Mouse (Mus musculus) liver, embryonic 14.5 days (tissue): ENCODE data around the gene Ntsr2. TPM values are rescaled to one million over a fixed set of nuclear protein-coding genes. Genes with fewer than 3 reads are reported as not detected.
"Not testable (repeated sequence)": the region's sequence is repeated elsewhere in the genome, so short reads cannot be mapped to it uniquely, and the experiment has no call there.

Experiments used
- ATAC-seq: fragments of 200-750 bp; cut with Nextera tagmentation; 2 replicates; pipeline ENCODE4 v1.8.0; 2017; ENCODE audit warnings: moderate number of reproducible peaks, mild to moderate bottlenecking, moderate library complexity; ENCODE audit not compliant: insufficient read depth
- DNase-seq, 3 experiments: peaks; one replicate each; pipeline ENCODE4 v3.0.0-alpha.2; 2012 to 2013; ENCODE audit warnings: low read depth in 3 of 3, low spot score in 3 of 3
- H3K27ac ChIP-seq: fragments of 300-500 bp; sonication (generic); 2 replicates; pipeline ENCODE4 v1.5.1; 2014; ENCODE audit warnings: moderate library complexity, mild to moderate bottlenecking, control low read depth, inconsistent platforms
- H3K27me3 ChIP-seq: fragments of 300-500 bp; sonication (generic); 2 replicates; pipeline ENCODE4 v1.6.1; 2014; ENCODE audit warnings: mild to moderate bottlenecking, low read length, moderate library complexity; ENCODE audit not compliant: control insufficient read depth, insufficient read depth
- H3K36me3 ChIP-seq: fragments of 300-500 bp; sonication (generic); replicated peaks from 2 replicates; pipeline ENCODE4 v1.6.1; 2014; ENCODE audit warnings: low read depth; ENCODE audit not compliant: control insufficient read depth, insufficient read depth
- H3K4me1 ChIP-seq, 2 experiments: fragments of 200-500 bp in 1 of 2; fragments of 300-500 bp in 1 of 2; sonication (generic) in 1 of 2; replicated peaks; 2 replicates each; pipeline ENCODE4 v1.6.1; 2012 to 2014; ENCODE audit warnings: antibody characterized with exemption in 1 of 2, inconsistent platforms in 1 of 2, low read length in 1 of 2; ENCODE audit not compliant: control insufficient read depth in 2 of 2, insufficient read depth in 2 of 2
- H3K4me2 ChIP-seq: fragments of 300-500 bp; sonication (generic); 2 replicates; pipeline ENCODE4 v1.6.1; 2014; ENCODE audit warnings: low read depth, mild to moderate bottlenecking, control low read depth, moderate library complexity
- H3K4me3 ChIP-seq, 2 experiments: fragments of 200-500 bp in 1 of 2; fragments of 300-500 bp in 1 of 2; sonication (generic) in 1 of 2; 2 replicates each; pipeline ENCODE4 v1.5.1; 2012 to 2014; ENCODE audit warnings: low read depth in 2 of 2, low read length in 2 of 2, mild to moderate bottlenecking in 2 of 2, control low read depth in 1 of 2, inconsistent platforms in 1 of 2, moderate library complexity in 1 of 2; ENCODE audit not compliant: insufficient read depth in 1 of 2
- H3K9ac ChIP-seq: fragments of 300-500 bp; sonication (generic); replicated peaks from 2 replicates; pipeline ENCODE4 v1.6.1; 2014; ENCODE audit warnings: mild to moderate bottlenecking, control low read depth, moderate library complexity
- H3K9me3 ChIP-seq: fragments of 300-500 bp; sonication (generic); 2 replicates; pipeline ENCODE4 v1.6.1; 2016; ENCODE audit warnings: low read length, mixed read lengths; ENCODE audit not compliant: control insufficient read depth
- CTCF ChIP-seq: IDR thresholded peaks from 2 replicates; pipeline ENCODE4 v1.5.1; 2016; ENCODE audit warnings: antibody characterized with exemption, low read depth, control low read depth
- EP300 ChIP-seq: IDR thresholded peaks from 2 replicates; pipeline ENCODE4 v1.6.1; 2016; ENCODE audit warnings: antibody characterized with exemption, low read depth
- WGBS: fragments of 180-500 bp; shearing (Covaris S2); extraction: QIAGEN DNeasy Blood & Tissue Kit; methylation state at CpG from one replicate; pipeline ENCODE4 v1.1.7; 2014; ENCODE audit not compliant: insufficient replicate concordance; 5-methylcytosine and 5-hydroxymethylcytosine counted together
- polyA plus RNA-seq, 2 experiments: library from polyadenylated mRNA; depleted of rRNA in 1 of 2; stranded (reverse) in 1 of 2; unstranded in 1 of 2; fragments of >200 nt; fragmentation: Nextera tagmentation in 1 of 2; extraction: Ambion mirVana in 1 of 2; gene quantifications; 2 replicates each; pipeline versions ENCODE4 v1.2.1 to v1.2.3; 2012 to 2014

The Ntsr2 gene
- polyA plus RNA-seq, 2 experiments = not detected

DNA sequence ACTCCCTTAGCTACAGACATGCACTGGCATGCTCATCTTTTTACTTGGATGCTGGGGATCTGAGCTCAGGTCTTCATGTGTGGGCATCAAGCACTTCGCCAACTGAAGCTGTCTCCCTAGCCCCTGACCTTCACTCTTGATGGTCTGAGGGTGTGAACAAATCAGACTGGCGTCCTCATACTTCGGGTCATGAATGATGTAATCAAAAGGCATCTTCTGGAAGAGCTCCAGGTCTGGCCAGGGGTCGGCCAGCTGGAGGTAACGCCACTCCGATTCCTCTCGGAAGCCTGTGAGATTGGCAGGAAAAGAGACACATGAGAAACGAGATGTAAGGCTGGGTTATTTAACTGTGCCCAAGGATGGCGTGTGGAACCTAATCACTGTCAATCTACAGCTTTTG, 37.4 kb downstream of the Ntsr2 start:
- H3K4me2 ChIP-seq = no peak overlapping the region
- H3K27me3 ChIP-seq = no peaks in the 10 kb centered on the region
- H3K9ac ChIP-seq = no peak overlapping the region
- H3K27ac ChIP-seq = no peak overlapping the region
- no peaks in the 10 kb centered on the region for H3K9me3 ChIP-seq
- TF ChIP-seq EP300 (no peak), CTCF (no peak)
- no peaks in the 10 kb centered on the region for H3K4me1 ChIP-seq
- WGBS = 61% methylated on average over 9 of the region's 9 CpGs
- DNase-seq = no peak
- H3K4me3 ChIP-seq = no peak overlapping the region
- H3K36me3 ChIP-seq = no peaks in the 10 kb centered on the region
- ATAC-seq = no peak

DNA sequence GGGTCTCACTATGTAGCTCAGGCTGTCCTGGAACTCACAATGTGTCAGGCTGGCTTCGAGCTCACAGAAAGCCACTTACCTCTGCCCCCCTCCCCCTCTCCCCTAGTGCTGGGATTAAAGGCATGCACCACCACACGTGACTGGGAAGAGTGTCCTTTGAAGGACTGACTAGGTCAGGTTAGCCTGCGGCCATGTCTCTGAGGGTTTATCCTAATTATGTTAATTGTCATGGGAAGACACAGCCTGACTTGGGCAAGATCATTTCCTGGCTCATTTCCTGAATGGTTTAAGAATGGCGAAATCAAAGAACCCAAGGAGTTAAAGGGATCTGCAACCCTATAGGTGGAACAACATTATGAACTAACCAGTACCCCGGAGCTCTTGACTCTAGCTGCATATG, 41.6 kb downstream of the Ntsr2 start:
- Histone ChIP-seq H3K4me3 (no peak overlapping the region), H3K9ac (no peak overlapping the region), H3K27ac (no peak overlapping the region), H3K9me3 (no peaks in the 10 kb centered on the region), H3K36me3 (no peaks in the 10 kb centered on the region), H3K27me3 (no peaks in the 10 kb centered on the region), H3K4me2 (no peak overlapping the region), H3K4me1 (no peaks in the 10 kb centered on the region)
- 43% methylated on average over 5 of the region's 5 CpGs for WGBS
- no peak for ATAC-seq
- TF ChIP-seq EP300 = no peak
- no peak for TF ChIP-seq CTCF
- no peak for DNase-seq

DNA sequence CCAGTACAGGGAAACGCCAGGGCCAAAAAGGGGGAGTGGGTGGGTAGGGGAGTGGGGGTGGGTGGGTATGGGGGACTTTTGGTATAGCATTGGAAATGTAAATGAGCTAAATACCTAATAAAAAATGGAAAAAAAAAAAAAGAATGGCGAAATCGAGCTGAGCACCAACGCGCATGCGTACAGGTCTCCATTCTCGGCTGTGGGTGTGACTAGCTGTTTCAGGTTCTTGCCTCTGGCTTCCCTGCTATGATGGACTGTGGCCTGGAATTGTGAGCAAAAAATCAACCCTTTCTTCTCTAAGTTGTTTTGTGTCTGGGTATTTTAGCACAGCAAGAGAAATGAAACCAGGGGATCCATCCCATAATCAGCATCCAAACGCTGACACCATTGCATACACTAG, 42.1 kb downstream of the Ntsr2 start:
- ATAC-seq, H3K9me3 ChIP-seq, H3K4me1 ChIP-seq, H3K9ac ChIP-seq, H3K27ac ChIP-seq, H3K27me3 ChIP-seq, H3K36me3 ChIP-seq, H3K4me3 ChIP-seq, DNase-seq, H3K4me2 ChIP-seq: not testable (repeated sequence)
- WGBS = 81% methylated on average over 7 of the region's 8 CpGs

DNA sequence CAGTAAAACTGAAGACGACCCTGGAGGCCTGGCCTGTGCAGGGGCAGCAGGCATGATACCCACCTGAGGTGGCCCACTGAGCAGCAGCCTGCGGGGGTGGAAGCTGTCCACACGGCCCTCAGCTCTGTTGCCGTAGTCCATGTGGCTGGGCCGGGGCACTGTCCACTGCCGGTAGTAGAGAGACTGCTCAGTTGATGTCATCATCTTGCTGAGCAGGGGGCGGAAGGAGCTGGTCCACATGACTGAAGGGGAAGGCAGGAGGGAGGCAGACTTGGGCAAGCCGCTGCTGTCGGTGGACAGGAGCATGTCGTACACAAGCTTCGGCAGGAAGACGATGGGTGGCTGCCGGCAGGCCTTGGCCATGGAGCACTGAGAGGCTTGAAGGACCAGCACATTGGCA, 43.0 kb downstream of the Ntsr2 start:
- Histone ChIP-seq H3K4me1 (no peaks in the 10 kb centered on the region), H3K27ac (no peak overlapping the region), H3K9me3 (no peaks in the 10 kb centered on the region), H3K27me3 (no peaks in the 10 kb centered on the region), H3K4me3 (no peak overlapping the region), H3K4me2 (no peak overlapping the region), H3K9ac (no peak overlapping the region), H3K36me3 (no peaks in the 10 kb centered on the region)
- 81% methylated on average over 13 of the region's 13 CpGs for WGBS
- ATAC-seq (no peak), DNase-seq (no peak)
- TF ChIP-seq CTCF (no peak), EP300 (no peak)

DNA sequence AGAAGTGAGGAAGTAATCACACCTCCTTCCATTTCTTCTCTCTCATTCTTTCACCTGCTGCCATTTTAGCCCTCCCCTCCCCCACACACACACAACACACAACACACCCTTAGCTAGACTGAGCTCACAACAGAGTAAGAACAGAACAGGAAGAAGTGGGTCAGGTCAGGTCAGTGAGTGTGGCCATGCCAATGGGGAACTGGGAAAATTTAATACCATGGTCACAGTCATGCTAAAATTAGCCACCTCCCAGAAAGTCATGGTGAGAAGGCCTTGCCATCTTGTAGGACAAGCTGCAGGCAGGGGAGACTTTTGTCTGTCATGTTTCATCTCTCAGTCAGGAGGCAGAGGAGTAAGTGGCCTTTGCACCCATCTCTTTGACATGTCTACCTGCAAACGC, 45.5 kb downstream of the Ntsr2 start:
- H3K9ac ChIP-seq = no peak overlapping the region
- H3K36me3 ChIP-seq = no peaks in the 10 kb centered on the region
- DNase-seq (no peak), ATAC-seq (no peak)
- WGBS = 53% methylated on average over 1 of the region's 1 CpGs
- no peak overlapping the region for H3K27ac ChIP-seq
- TF ChIP-seq EP300 (no peak), CTCF (no peak)
- H3K9me3 ChIP-seq = no peaks in the 10 kb centered on the region
- no peaks in the 10 kb centered on the region for H3K27me3 ChIP-seq
- H3K4me2 ChIP-seq = no peak overlapping the region
- H3K4me1 ChIP-seq = no peaks in the 10 kb centered on the region
- H3K4me3 ChIP-seq = no peak overlapping the region

Other genes with a start within 250 kb of the Ntsr2 start
- gene Lpin1, start 42.4 kb upstream of the Ntsr2 start, polyA plus RNA-seq (2012; rRNA removed) = 5.5 and 5.8 TPM in 2 replicates
- 4.8 and 6.2 TPM in 2 replicates for gene Lpin1, start 42.4 kb upstream of the Ntsr2 start, polyA plus RNA-seq (2014; fragmentation: Nextera tagmentation; extraction: Ambion mirVana)
- 1.1 and 1.6 TPM in 2 replicates for gene Greb1, start 147.5 kb downstream of the Ntsr2 start, polyA plus RNA-seq (2012; rRNA removed)
- 0.41 and 0.96 TPM in 2 replicates for gene Greb1, start 147.5 kb downstream of the Ntsr2 start, polyA plus RNA-seq (2014; fragmentation: Nextera tagmentation; extraction: Ambion mirVana)
- gene E2f6, start 157.6 kb downstream of the Ntsr2 start, polyA plus RNA-seq (2012; rRNA removed) = 12.1 and 14.3 TPM in 2 replicates
- 15.5 and 17.7 TPM in 2 replicates for gene E2f6, start 157.6 kb downstream of the Ntsr2 start, polyA plus RNA-seq (2014; fragmentation: Nextera tagmentation; extraction: Ambion mirVana)
- gene Rock2, start 241.5 kb downstream of the Ntsr2 start, polyA plus RNA-seq (2012; rRNA removed) = 3.7 and 5.7 TPM in 2 replicates
- 5.1 and 6.6 TPM in 2 replicates for gene Rock2, start 241.5 kb downstream of the Ntsr2 start, polyA plus RNA-seq (2014; fragmentation: Nextera tagmentation; extraction: Ambion mirVana)